Mouse (Mus musculus): ENCODE data around the gene Olfr975.
"Not testable (repeated sequence)": the region's sequence is repeated elsewhere in the genome, so short reads cannot be mapped to it uniquely, and the experiment has no call there.

DNA sequence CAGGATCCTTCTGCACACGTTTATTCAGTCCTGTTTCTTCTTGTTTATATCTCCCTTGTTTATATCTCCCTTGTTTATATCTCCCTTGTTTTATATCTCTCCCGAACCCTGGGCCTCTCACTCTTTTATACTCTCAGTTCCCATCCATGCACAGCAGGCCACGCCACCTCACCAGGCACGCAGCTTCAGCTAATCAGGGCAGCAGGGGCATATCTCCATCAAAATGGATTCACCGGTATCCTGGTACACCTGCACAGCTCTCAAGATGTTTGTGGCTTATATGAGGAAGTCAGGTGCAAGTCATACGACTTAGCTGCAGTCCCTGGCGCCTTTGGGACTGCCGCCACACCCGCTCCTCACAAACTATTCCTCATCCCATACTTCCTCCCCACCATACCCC, 9.2 kb upstream of the Olfr975 start, which contains the start of gene Olfr976:
- TF ChIP-seq CTCF (IDR thresholded peaks at IDR 0.05; ENCODE audit: control insufficient read depth, insufficient read depth, low read length); POLR2A (IDR thresholded peaks at IDR 0.05; ENCODE audit: borderline replicate concordance, control insufficient read depth, low read depth, low read length): not testable (repeated sequence)

All from bone marrow, adult 2 months (tissue).